Mouse (Mus musculus) ES-E14 (cell line): ENCODE data around the gene Adamts17. TPM values are rescaled to one million over a fixed set of nuclear protein-coding genes. Genes with fewer than 3 reads are reported as not detected.

Experiments
- DNase-seq: peaks from one replicate; pipeline ENCODE4 v3.0.0-alpha.2; 2013; ENCODE audit warnings: low read depth, low spot score
- H3K27ac ChIP-seq: 2 replicates; pipeline ENCODE4 v1.5.1; 2012; ENCODE audit warnings: low read depth, mild to moderate bottlenecking, low read length, moderate library complexity, mixed read lengths; ENCODE audit not compliant: poor library complexity, insufficient read depth, severe bottlenecking
- H3K36me3 ChIP-seq: 2 replicates; pipeline ENCODE4 v1.6.1; 2012; ENCODE audit warnings: mild to moderate bottlenecking, low read length, moderate library complexity, mixed read lengths; ENCODE audit not compliant: control insufficient read depth, poor library complexity, insufficient read depth, severe bottlenecking
- H3K4me1 ChIP-seq, 2 experiments: fragments of 150-350 bp in 1 of 2; sonication (generic) in 1 of 2; 2 replicates each; pipeline ENCODE4 v1.6.1; 2012; ENCODE audit warnings: low read length in 2 of 2, mild to moderate bottlenecking in 1 of 2, mixed read lengths in 1 of 2; ENCODE audit not compliant: control insufficient read depth in 2 of 2, insufficient read depth in 2 of 2, poor library complexity in 1 of 2
- H3K4me3 ChIP-seq, 2 experiments: fragments of 150-350 bp in 1 of 2; sonication (generic) in 1 of 2; 2 replicates each; pipeline ENCODE4 v1.5.1; 2012; ENCODE audit warnings: low read length in 2 of 2, low read depth in 1 of 2, mild to moderate bottlenecking in 1 of 2, mixed read lengths in 1 of 2; ENCODE audit not compliant: insufficient read depth in 1 of 2, poor library complexity in 1 of 2, severe bottlenecking in 1 of 2
- H3K9ac ChIP-seq: 2 replicates; pipeline ENCODE4 v1.6.1; 2012; ENCODE audit warnings: low read depth, mild to moderate bottlenecking, low read length, mixed read lengths; ENCODE audit not compliant: poor library complexity, insufficient read depth, severe bottlenecking
- H3K9me3 ChIP-seq: fragments of 150-350 bp; sonication (generic); 2 replicates; pipeline ENCODE4 v1.6.1; 2012; ENCODE audit warnings: low read depth, mild to moderate bottlenecking, low read length; ENCODE audit not compliant: control insufficient read depth, insufficient read depth
- CHD2 ChIP-seq: IDR thresholded peaks from 2 replicates; pipeline ENCODE4 v1.6.1; 2014; ENCODE audit warnings: mild to moderate bottlenecking, low read depth, low read length, inconsistent platforms
- HCFC1 ChIP-seq: IDR thresholded peaks from 2 replicates; pipeline ENCODE4 v1.6.1; 2012; ENCODE audit warnings: low read length, inconsistent platforms, borderline replicate concordance; ENCODE audit not compliant: insufficient read depth
- MAFK ChIP-seq: IDR thresholded peaks from 2 replicates; pipeline ENCODE4 v1.6.1; 2014; ENCODE audit warnings: mild to moderate bottlenecking, low read depth, low read length, inconsistent platforms; ENCODE audit not compliant: insufficient read depth
- ZC3H11A ChIP-seq: IDR thresholded peaks from 2 replicates; pipeline ENCODE4 v1.6.1; 2012; ENCODE audit warnings: low read depth, mild to moderate bottlenecking, inconsistent platforms, low read length, borderline replicate concordance
- ZNF384 ChIP-seq: IDR thresholded peaks from 2 replicates; pipeline ENCODE4 v1.6.1; 2012; ENCODE audit warnings: low read depth, low read length, inconsistent platforms
- in situ Hi-C, 2 experiments: fragments of 600-800 bp; cut with MboI; formaldehyde crosslinking; loops; one replicate each; pipeline ENCODE4 v1.15.1; 2025; ENCODE audit warnings: low sequenced_read_pairs in 2 of 2, inconsistent platforms in 1 of 2; ENCODE audit not compliant: unreplicated experiment in 2 of 2
- total RNA-seq: library from RNA; depleted of rRNA; stranded (reverse); fragments of 300-350 nt; gene quantifications from 2 replicates; pipeline ENCODE4 v1.2.3, GENCODE M21; 2012

Gene Adamts17
- total RNA-seq, 1 experiment, result 2.0 TPM

DNA sequence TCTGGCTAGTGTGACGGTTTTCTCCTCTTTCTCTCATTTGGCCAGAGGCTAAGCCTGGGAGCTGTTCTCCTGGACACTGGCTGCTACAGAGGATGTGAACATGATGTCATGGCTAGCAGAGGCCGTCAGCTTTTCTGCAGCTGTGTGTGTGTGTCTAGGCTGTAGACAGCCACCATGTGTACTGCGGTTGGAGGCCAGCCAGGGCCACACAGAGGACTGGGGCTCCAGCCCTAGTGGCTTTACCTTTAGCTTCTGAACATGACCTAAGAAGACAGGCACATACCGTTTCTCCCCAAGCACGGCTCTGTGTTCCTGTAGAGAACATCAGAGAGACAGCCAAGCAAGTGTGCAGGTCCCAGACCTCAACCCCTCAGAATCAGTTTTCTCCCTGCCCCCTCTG, 73.3 kb downstream of the Adamts17 start:
- Histone ChIP-seq H3K4me3 (no peak overlapping the region), H3K9me3 (no peaks in the 10 kb centered on the region), H3K27ac (no peak overlapping the region), H3K36me3 (no peaks in the 10 kb centered on the region), H3K4me1 (no peaks in the 10 kb centered on the region), H3K9ac (no peak overlapping the region)
- TF ChIP-seq HCFC1, result no peak
- TF ChIP-seq ZNF384, result no peak
- in situ Hi-C loops, result no loop called here
- no peak for DNase-seq

DNA sequence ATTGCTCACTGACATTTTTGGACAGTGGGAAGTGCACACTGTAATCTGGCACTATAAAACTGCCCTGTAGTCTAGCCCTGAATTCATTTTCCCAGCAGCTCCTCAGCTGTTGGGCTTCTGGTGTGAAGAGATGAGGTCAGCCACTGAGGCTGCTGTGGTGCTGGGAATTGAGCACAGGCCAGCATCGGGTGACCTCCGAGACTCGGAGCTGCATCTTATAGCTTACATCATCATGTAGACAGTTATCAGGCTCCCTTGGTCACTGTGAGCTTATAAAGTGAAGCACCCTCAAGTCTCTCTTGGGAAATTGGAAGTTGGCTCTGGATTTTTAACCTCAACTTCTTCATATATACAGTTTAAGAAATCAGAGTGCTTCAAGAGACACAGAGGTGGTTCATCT, 84.1 kb downstream of the Adamts17 start:
- Histone ChIP-seq H3K9me3 (no peaks in the 10 kb centered on the region), H3K4me1 (no peaks in the 10 kb centered on the region), H3K27ac (no peak overlapping the region), H3K36me3 (no peaks in the 10 kb centered on the region), H3K9ac (no peak overlapping the region), H3K4me3 (no peak overlapping the region)
- in situ Hi-C loops, result no loop called here
- no peak for DNase-seq
- TF ChIP-seq HCFC1 (no peak), ZNF384 (no peak), ZC3H11A (no peak), CHD2 (no peak), MAFK (no peak)

DNA sequence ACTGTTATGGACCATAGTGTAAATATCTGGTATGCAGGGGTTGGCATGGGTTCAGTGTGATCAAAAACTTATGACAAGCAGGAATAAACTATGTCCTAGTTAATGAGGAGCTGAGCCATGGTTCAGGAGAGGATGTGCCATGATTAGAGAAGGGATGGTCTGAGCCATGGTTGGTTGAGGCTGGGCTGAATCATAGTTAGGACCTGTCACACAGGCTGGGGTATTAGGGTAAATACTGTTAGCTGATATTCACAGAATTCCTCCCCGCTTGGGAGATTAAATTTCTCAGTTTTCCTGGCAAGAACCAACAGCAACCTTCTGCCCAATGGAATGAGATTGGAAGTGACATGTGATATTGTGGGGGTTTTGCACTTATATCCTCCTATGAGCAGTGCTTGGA, 84.6 kb downstream of the Adamts17 start:
- no peak for DNase-seq
- H3K4me3 ChIP-seq, result no peak overlapping the region
- no peaks in the 10 kb centered on the region for H3K36me3 ChIP-seq
- H3K9ac ChIP-seq, result no peak overlapping the region
- no peak overlapping the region for H3K27ac ChIP-seq
- TF ChIP-seq HCFC1 (no peak), MAFK (no peak), ZNF384 (no peak), CHD2 (no peak), ZC3H11A (no peak)
- no peaks in the 10 kb centered on the region for H3K9me3 ChIP-seq
- in situ Hi-C loops, result no loop called here
- no peaks in the 10 kb centered on the region for H3K4me1 ChIP-seq

DNA sequence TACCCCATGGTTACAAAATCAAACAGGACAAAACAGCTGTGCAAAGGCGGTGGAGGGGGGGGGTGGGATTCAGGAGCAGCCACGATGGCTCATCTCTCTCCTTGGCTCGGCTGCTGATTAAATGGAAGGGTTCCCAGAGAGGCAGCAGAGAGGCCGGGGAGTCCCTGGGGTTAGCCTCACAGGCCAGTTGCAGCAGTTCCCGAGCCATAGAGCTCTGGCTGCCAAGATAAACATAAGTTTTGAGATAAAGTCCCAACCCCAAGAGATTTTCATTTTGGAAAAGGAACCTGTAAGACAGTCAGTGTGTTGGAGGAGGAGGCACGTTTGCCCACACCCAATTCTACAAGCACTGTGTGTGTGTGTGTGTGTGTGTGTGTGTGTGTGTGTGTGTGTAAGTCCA, 89.7 kb downstream of the Adamts17 start:
- no peaks in the 10 kb centered on the region for H3K36me3 ChIP-seq
- TF ChIP-seq HCFC1 (no peak), ZC3H11A (no peak), CHD2 (no peak), MAFK (no peak)
- no peaks in the 10 kb centered on the region for H3K4me1 ChIP-seq
- no peak overlapping the region for H3K9ac ChIP-seq
- no peak overlapping the region for H3K27ac ChIP-seq
- no peak for DNase-seq
- no peak overlapping the region for H3K4me3 ChIP-seq
- in situ Hi-C loops, result no loop called here
- no peaks in the 10 kb centered on the region for H3K9me3 ChIP-seq

DNA sequence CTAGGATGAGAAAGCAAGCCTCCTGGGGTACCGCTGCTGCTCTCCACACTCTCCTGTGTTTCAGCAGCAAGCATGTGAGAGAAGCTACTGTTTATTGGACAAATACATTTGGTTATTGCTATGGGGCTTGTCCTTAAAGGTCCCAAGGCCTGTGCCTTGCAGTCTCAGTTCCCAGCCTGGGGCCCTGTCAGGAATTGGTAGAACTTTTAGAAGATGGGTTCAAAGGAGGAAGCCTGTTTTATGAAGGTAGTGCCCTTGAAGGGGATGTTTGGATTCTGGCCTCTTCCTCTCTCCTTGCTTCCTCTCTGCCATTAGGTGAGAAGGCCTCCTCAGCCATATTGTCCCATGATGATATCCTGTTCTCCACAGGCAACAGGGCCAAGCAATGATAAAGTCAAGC, 91.8 kb downstream of the Adamts17 start:
- no peak overlapping the region for H3K4me3 ChIP-seq
- no peaks in the 10 kb centered on the region for H3K9me3 ChIP-seq
- in situ Hi-C loops, result no loop called here
- DNase-seq, result no peak
- H3K36me3 ChIP-seq, result no peaks in the 10 kb centered on the region
- TF ChIP-seq HCFC1 (no peak), ZC3H11A (no peak), CHD2 (no peak), ZNF384 (no peak), MAFK (no peak)
- no peak overlapping the region for H3K9ac ChIP-seq
- H3K4me1 ChIP-seq, result no peaks in the 10 kb centered on the region
- no peak overlapping the region for H3K27ac ChIP-seq
